ENCODE assay signal across 19 mouse cellular contexts in the genomic region with DNA sequence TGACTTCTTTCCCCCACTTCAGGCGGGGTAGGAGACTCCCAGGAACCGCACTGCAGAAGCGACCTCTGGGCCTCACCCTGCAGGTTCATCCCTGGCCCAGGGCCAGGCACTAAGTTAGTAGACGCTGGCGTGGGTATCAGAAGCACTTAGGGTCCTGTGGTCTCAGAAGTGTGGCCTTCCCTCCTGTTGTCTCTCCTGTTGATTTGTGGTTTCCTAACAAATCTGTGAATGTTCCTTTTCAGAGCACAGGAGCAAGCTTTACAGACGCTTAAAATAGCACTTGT. TPM values are rescaled to one million over a fixed set of nuclear protein-coding genes. Genes with fewer than 3 reads are reported as not detected.
DNase-seq lines count a peak whose midpoint lies in the region; ATAC-seq lines count a peak whose summit lies in the region.
"Had no signal": no experiment of that assay in that cellular context is flagged by ENCODE, and none has a peak within 500 bp of the region (broad histone marks: within the 10 kb centered on the region; RNA-seq: fewer than 3 reads in every experiment).

No protein-coding gene starts in this region.

- H3K9ac ChIP-seq in embryonic facial prominence, embryonic 14.5 days (ENCODE audit: low read depth, low read length): no peak overlapping the region
- no peak overlapping the region for H3K9ac ChIP-seq in hindbrain, embryonic 11.5 days (ENCODE audit: low read depth, low read length)
- H3K9ac ChIP-seq in midbrain, embryonic 13.5 days (replicated peaks): 0 out of 2 replicates have a peak overlapping the region, but pooled peaks have one; percentile 30
- H3K9ac ChIP-seq in heart, embryonic 11.5 days (ENCODE audit: low read depth, low read length): no peak overlapping the region
- H3K9ac ChIP-seq: embryonic facial prominence, embryonic 12.5 days; heart, embryonic 12.5 days; kidney, embryonic 15.5 days; liver, embryonic 15.5 days had no signal

- H3K4me1 ChIP-seq in embryonic facial prominence, embryonic 14.5 days (ENCODE audit: control insufficient read depth, insufficient read depth, low read length): 0 out of 2 replicates have a peak, but pooled peaks cover 3% of the 10 kb centered on the region
- peaks cover 11% of the 10 kb centered on the region; the same call in 1 of the 2 replicates for H3K4me1 ChIP-seq in hindbrain, embryonic 11.5 days (replicated peaks; ENCODE audit: control insufficient read depth, insufficient read depth, low read length)
- peaks cover 67% of the 10 kb centered on the region for H3K4me1 ChIP-seq in midbrain, embryonic 13.5 days (replicated peaks)
- H3K4me1 ChIP-seq in heart, embryonic 11.5 days (ENCODE audit: control insufficient read depth, insufficient read depth, low read length): peaks cover 17% of the 10 kb centered on the region

- H3K36me3 ChIP-seq in embryonic facial prominence, embryonic 14.5 days (ENCODE audit: control insufficient read depth, insufficient read depth, low read length): no peaks in the 10 kb centered on the region
- H3K36me3 ChIP-seq in hindbrain, embryonic 11.5 days (ENCODE audit: control insufficient read depth, insufficient read depth, low read length): no peaks in the 10 kb centered on the region
- no peaks in the 10 kb centered on the region for H3K36me3 ChIP-seq in midbrain, embryonic 13.5 days
- no peaks in the 10 kb centered on the region for H3K36me3 ChIP-seq in heart, embryonic 11.5 days (ENCODE audit: control insufficient read depth, insufficient read depth, low read length)
- H3K36me3 ChIP-seq: embryonic facial prominence, embryonic 12.5 days; heart, embryonic 12.5 days; kidney, embryonic 15.5 days; liver, embryonic 15.5 days had no signal

- no peak for ATAC-seq in embryonic facial prominence, embryonic 14.5 days (ENCODE audit: low read depth)
- ATAC-seq in hindbrain, embryonic 11.5 days (ENCODE audit: low FRiP score): no peak
- no peak for ATAC-seq in midbrain, embryonic 13.5 days
- no peak for ATAC-seq in heart, embryonic 11.5 days (replicated peaks; ENCODE audit: insufficient number of reproducible peaks, low FRiP score, low TSS enrichment)

- H3K9me3 ChIP-seq in embryonic facial prominence, embryonic 14.5 days (ENCODE audit: control insufficient read depth, low read length): no peaks in the 10 kb centered on the region
- H3K9me3 ChIP-seq in hindbrain, embryonic 11.5 days (ENCODE audit: control insufficient read depth, low read length): no peaks in the 10 kb centered on the region
- no peaks in the 10 kb centered on the region for H3K9me3 ChIP-seq in midbrain, embryonic 13.5 days
- H3K9me3 ChIP-seq in heart, embryonic 11.5 days (replicated peaks; ENCODE audit: control insufficient read depth, low read length): no peaks in the 10 kb centered on the region
- H3K9me3 ChIP-seq: embryonic facial prominence, embryonic 12.5 days; heart, embryonic 12.5 days; kidney, embryonic 15.5 days; liver, embryonic 15.5 days had no signal

- peak; percentile 42 for DNase-seq in ES-CJ7 (ENCODE audit: low read depth, low spot score)
- DNase-seq in embryonic facial prominence, embryonic 14.5 days (ENCODE audit: low spot score): no peak
- peak; percentile 62 for DNase-seq in hindbrain, embryonic 11.5 days (ENCODE audit: low spot score)
- DNase-seq in B cell, adult 2 months: no peak
- DNase-seq in urinary bladder, postnatal 4 days (ENCODE audit: low spot score in 2 of 2): no peak
- no peak for DNase-seq in adrenal gland, postnatal 25 days
- DNase-seq: adrenal gland, postnatal 36 days; cerebellum, adult 11-12 months; lung, postnatal 36 days; retina, postnatal 1 day had no signal

- H3K4me2 ChIP-seq in embryonic facial prominence, embryonic 14.5 days (ENCODE audit: low read depth, low read length): no peak overlapping the region
- no peak overlapping the region for H3K4me2 ChIP-seq in hindbrain, embryonic 11.5 days (replicated peaks; ENCODE audit: low read depth, low read length)
- H3K4me2 ChIP-seq in midbrain, embryonic 13.5 days (replicated peaks): peak overlapping the region; percentile 49
- H3K4me2 ChIP-seq in heart, embryonic 11.5 days: no peak overlapping the region
- H3K4me2 ChIP-seq: liver, embryonic 15.5 days had no signal

- peak overlapping the region; percentile 24; the same call in 1 of the 2 replicates for H3K4me3 ChIP-seq in embryonic facial prominence, embryonic 14.5 days (ENCODE audit: low read depth, low read length)
- no peak overlapping the region for H3K4me3 ChIP-seq in hindbrain, embryonic 11.5 days (ENCODE audit: low read depth, low read length)
- H3K4me3 ChIP-seq in midbrain, embryonic 13.5 days (replicated peaks): peak overlapping the region; percentile 34
- no peak overlapping the region for H3K4me3 ChIP-seq in heart, embryonic 11.5 days (ENCODE audit: low read depth, low read length)
- H3K4me3 ChIP-seq: liver, embryonic 15.5 days had no signal

- 2% methylated on average over 6 of the region's 6 CpGs for WGBS in embryonic facial prominence, embryonic 14.5 days
- 0% methylated on average over 6 of the region's 6 CpGs for WGBS in hindbrain, embryonic 11.5 days
- WGBS in midbrain, embryonic 13.5 days: 0% methylated on average over 6 of the region's 6 CpGs
- WGBS in heart, embryonic 11.5 days (ENCODE audit: insufficient replicate concordance): 4% methylated on average over 6 of the region's 6 CpGs

- H3K27me3 ChIP-seq in embryonic facial prominence, embryonic 14.5 days (replicated peaks; ENCODE audit: control insufficient read depth, insufficient read depth, low read length): peaks cover 100% of the 10 kb centered on the region
- peaks cover 99% of the 10 kb centered on the region for H3K27me3 ChIP-seq in hindbrain, embryonic 11.5 days (ENCODE audit: control insufficient read depth, insufficient read depth, low read length)
- peaks cover 100% of the 10 kb centered on the region for H3K27me3 ChIP-seq in midbrain, embryonic 13.5 days
- H3K27me3 ChIP-seq in heart, embryonic 11.5 days (ENCODE audit: control insufficient read depth, insufficient read depth, low read length): peaks cover 98% of the 10 kb centered on the region

- no peak overlapping the region for H3K27ac ChIP-seq in embryonic facial prominence, embryonic 14.5 days (replicated peaks; ENCODE audit: low read depth, low read length)
- no peak overlapping the region for H3K27ac ChIP-seq in hindbrain, embryonic 11.5 days (ENCODE audit: low read depth, low read length)
- no peak overlapping the region for H3K27ac ChIP-seq in midbrain, embryonic 13.5 days
- no peak overlapping the region for H3K27ac ChIP-seq in heart, embryonic 11.5 days (ENCODE audit: low read depth, low read length)
- H3K27ac ChIP-seq: embryonic facial prominence, embryonic 12.5 days; kidney, embryonic 15.5 days; liver, embryonic 15.5 days had no signal

RNA-seq across cellular contexts. Expression of gene Olig2, which starts 2.4 kb away (rescaled TPM):
- polyA plus RNA-seq in embryonic facial prominence, embryonic 14.5 days (2014; fragmentation: Nextera tagmentation; extraction: Ambion mirVana): 1.1 and 1.3 TPM in 2 replicates
- 0.76 and 1.2 TPM in 2 replicates for polyA plus RNA-seq in hindbrain, embryonic 11.5 days (2014; fragmentation: Nextera tagmentation; extraction: Ambion mirVana)
- polyA plus RNA-seq in midbrain, embryonic 13.5 days (2015; fragmentation: Nextera tagmentation; extraction: Ambion mirVana): 2.8 and 4.2 TPM in 2 replicates
- 0.06 TPM in 1 of 2 replicates, not detected in the other for polyA plus RNA-seq in heart, embryonic 11.5 days (2014; fragmentation: Nextera tagmentation; extraction: Ambion mirVana)
- not detected in 2 replicates for total RNA-seq in adrenal gland, postnatal 25 days (2021)
- total RNA-seq: adrenal gland, postnatal 36 days; hematopoietic stem cell, adult 5-6 weeks had no signal
- polyA plus RNA-seq: heart, embryonic 12.5 days; kidney, embryonic 15.5 days; limb, embryonic 11.5 days; liver, embryonic 15.5 days had no signal

RNA-seq across cellular contexts. Expression of gene Olig1, which starts 41.9 kb away (rescaled TPM):
- 4.1 and 4.2 TPM in 2 replicates for polyA plus RNA-seq in embryonic facial prominence, embryonic 14.5 days (2014; fragmentation: Nextera tagmentation; extraction: Ambion mirVana)
- polyA plus RNA-seq in hindbrain, embryonic 11.5 days (2014; fragmentation: Nextera tagmentation; extraction: Ambion mirVana): 0.40 and 0.84 TPM in 2 replicates
- 11.3 and 12.6 TPM in 2 replicates for polyA plus RNA-seq in midbrain, embryonic 13.5 days (2015; fragmentation: Nextera tagmentation; extraction: Ambion mirVana)
- polyA plus RNA-seq in heart, embryonic 11.5 days (2014; fragmentation: Nextera tagmentation; extraction: Ambion mirVana): not detected in 2 replicates
- 0.27 TPM in 1 of 2 replicates, not detected in the other for total RNA-seq in adrenal gland, postnatal 25 days (2021)
- total RNA-seq: hematopoietic stem cell, adult 5-6 weeks had no signal
- polyA plus RNA-seq: heart, embryonic 12.5 days; limb, embryonic 11.5 days; spleen, adult 2 months had no signal

Comparison
In these comparisons a context has a peak if more than half of its experiments do, and no peak if none do; other contexts are left out.
1. DNase-seq: peak in ES-CJ7 (single experiment) and hindbrain, embryonic 11.5 days (single experiment); none in embryonic facial prominence, embryonic 14.5 days (single experiment), B cell, adult 2 months (0 of 2), urinary bladder, postnatal 4 days (0 of 2) and adrenal gland, postnatal 25 days (single experiment).
2. H3K4me3 ChIP-seq: peak in embryonic facial prominence, embryonic 14.5 days (single experiment) and midbrain, embryonic 13.5 days (single experiment); none in hindbrain, embryonic 11.5 days (single experiment) and heart, embryonic 11.5 days (single experiment).